Mouse (Mus musculus) E14TG2a.4 (cell line): Measurements from ENCODE around the gene Tor1b.

Experiments
- H3K27me3 ChIP-seq: 2 replicates; pipeline ENCODE4 v1.6.1; 2014; ENCODE audit warnings: low read length, control low read depth; ENCODE audit not compliant: insufficient read depth
- H3K36me3 ChIP-seq: 2 replicates; pipeline ENCODE4 v1.6.1; 2014; ENCODE audit warnings: low read length, control low read depth; ENCODE audit not compliant: insufficient read depth
- H3K4me1 ChIP-seq: replicated peaks from 2 replicates; pipeline ENCODE4 v1.6.1; 2014; ENCODE audit warnings: low read depth, low read length, control low read depth
- H3K4me3 ChIP-seq: replicated peaks from 2 replicates; pipeline ENCODE4 v1.5.1; 2014; ENCODE audit warnings: mild to moderate bottlenecking, low read length
- H3K9me3 ChIP-seq: 2 replicates; pipeline ENCODE4 v1.6.1; 2014; ENCODE audit warnings: low read length, control low read depth
- CTCF ChIP-seq: conservative IDR thresholded peaks from 2 replicates; pipeline ENCODE4 v1.5.1; 2014; ENCODE audit warnings: low read length
- NANOG ChIP-seq: IDR thresholded peaks from 2 replicates; pipeline ENCODE4 v1.6.1; 2014; ENCODE audit warnings: borderline replicate concordance, low read length, mixed read lengths
- POU5F1 ChIP-seq: IDR thresholded peaks from 2 replicates; pipeline ENCODE4 v1.6.1; 2014; ENCODE audit warnings: low read length, borderline replicate concordance

Tor1b gene

DNA sequence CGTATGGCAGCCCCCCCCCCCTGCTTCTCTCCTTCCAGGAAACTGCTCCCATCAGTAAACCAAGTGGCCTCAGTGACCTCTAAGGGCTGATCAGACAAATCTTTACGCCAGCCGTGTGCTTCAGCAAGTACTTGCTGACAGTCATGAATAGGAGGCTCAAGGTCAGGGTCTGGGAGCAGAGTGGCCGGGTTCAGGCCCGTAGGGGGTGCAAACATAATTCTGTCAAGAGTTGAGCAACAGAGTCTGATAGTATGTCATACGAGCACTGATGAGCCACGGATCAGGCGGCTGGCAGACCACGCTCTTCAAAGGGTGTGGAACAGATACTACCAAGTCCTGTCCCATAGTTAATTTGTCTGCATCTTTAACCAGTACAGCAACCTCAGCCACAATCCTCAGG, 37.5 kb downstream of the Tor1b start:
- Histone ChIP-seq H3K27me3 (no peaks in the 10 kb centered on the region), H3K36me3 (peaks cover 7% of the 10 kb centered on the region; the same call in 1 of the 2 replicates), H3K9me3 (0 out of 2 replicates have a peak, but pooled peaks cover 5% of the 10 kb centered on the region), H3K4me3 (no peak overlapping the region), H3K4me1 (peaks cover 39% of the 10 kb centered on the region)
- TF ChIP-seq NANOG (no peak), CTCF (no peak), POU5F1 (no peak)

DNA sequence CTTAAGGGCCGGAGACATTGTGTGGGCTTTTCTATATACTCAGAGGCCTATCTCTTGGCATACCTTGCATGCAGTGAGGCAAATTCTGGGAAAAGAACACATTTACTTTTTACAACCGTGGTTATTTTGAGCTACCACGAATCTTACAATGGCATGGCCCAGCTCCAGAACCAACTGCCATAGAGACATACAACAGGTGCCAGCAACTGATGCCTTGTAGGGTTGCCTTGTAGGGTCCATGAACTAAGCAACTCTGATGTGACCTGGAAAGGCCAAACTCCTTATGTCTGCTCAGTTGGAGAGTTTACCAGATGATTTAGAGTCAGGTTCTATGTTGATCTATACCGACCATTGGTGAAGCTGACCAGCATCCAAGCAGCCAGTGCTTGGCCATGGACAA, 42.1 kb downstream of the Tor1b start:
- no peak for TF ChIP-seq POU5F1
- no peak for TF ChIP-seq CTCF
- TF ChIP-seq NANOG = no peak
- Histone ChIP-seq H3K27me3 (peaks cover 9% of the 10 kb centered on the region), H3K36me3 (peaks cover 2% of the 10 kb centered on the region), H3K9me3 (0 out of 2 replicates have a peak, but pooled peaks cover 5% of the 10 kb centered on the region), H3K4me3 (no peak overlapping the region), H3K4me1 (peaks cover 42% of the 10 kb centered on the region)

DNA sequence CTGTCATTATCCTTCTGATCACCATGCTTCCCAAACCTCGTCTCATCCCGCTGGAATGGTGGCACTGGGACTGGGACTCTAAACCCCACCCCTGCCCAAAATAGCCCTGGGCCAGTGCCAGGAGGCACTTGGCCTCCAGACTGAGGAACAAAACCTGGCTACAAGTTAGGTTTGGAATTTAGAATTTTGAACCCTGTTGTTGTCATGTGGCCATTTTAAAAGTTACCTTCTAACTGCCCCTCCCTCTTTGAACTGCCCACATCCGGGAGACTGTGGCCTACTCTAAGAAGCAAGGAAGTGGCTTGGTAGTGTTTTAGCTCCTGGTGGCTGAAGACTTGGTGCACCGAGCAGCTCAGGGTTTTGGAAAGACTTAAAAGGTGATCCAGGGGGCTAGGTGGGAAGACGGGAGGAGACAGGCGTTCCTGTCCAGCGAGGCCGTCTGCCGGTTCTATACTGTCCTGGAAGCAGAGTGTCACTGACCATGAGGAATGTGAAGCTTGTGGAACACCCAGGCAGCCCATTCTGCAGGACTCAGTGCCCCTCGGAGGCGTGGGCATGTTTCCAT, 42.8 kb downstream of the Tor1b start:
- Histone ChIP-seq H3K9me3 (0 out of 2 replicates have a peak, but pooled peaks cover 5% of the 10 kb centered on the region), H3K27me3 (peaks cover 9% of the 10 kb centered on the region), H3K4me1 (peaks cover 35% of the 10 kb centered on the region), H3K36me3 (peaks cover 8% of the 10 kb centered on the region), H3K4me3 (no peak overlapping the region)
- TF ChIP-seq CTCF = no peak
- no peak for TF ChIP-seq POU5F1
- no peak for TF ChIP-seq NANOG

DNA sequence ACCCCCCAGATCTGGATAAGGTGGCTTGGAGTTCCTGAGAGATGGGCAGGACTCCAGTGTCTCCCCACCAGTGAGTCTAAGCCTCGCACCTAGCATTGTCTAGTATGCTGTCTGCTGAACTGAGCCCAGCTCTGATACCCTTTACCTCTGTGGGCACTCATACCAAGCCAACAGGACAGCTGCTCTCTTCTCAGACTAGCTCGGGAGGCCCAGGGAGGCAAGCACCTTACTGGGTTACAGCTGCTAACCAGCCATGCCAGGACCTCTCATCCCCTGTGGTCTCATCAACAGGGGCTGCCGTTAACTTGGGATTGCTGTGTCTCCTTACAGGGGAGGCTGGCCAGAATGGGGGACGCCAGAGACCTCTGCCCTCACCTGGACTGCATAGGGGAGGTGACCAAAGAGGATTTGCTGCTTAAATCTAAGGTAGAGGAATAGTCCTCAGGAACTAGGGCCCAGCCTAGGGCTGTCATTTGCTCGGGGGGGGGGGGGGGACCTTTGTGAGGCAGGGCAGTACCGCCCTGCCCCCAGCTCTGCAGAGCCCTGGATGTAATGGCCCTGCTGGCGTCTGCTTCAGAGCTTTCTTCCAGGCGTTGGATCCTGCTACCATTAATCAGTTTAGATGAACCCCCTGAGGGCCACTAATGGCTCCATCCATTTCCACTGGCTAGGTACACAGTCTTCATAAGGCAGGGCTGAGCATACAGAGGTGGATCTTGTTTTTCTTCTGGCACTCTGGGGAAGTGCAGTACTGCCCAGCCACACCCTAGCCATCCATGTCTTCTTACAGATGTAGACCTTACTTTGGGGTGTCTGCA, 45.9 kb downstream of the Tor1b start:
- peaks cover 8% of the 10 kb centered on the region for H3K36me3 ChIP-seq
- H3K4me3 ChIP-seq = no peak overlapping the region
- peaks cover 9% of the 10 kb centered on the region for H3K27me3 ChIP-seq
- peaks cover 27% of the 10 kb centered on the region for H3K4me1 ChIP-seq
- H3K9me3 ChIP-seq = no peaks in the 10 kb centered on the region
- TF ChIP-seq CTCF (no peak), NANOG (no peak), POU5F1 (no peak)

DNA sequence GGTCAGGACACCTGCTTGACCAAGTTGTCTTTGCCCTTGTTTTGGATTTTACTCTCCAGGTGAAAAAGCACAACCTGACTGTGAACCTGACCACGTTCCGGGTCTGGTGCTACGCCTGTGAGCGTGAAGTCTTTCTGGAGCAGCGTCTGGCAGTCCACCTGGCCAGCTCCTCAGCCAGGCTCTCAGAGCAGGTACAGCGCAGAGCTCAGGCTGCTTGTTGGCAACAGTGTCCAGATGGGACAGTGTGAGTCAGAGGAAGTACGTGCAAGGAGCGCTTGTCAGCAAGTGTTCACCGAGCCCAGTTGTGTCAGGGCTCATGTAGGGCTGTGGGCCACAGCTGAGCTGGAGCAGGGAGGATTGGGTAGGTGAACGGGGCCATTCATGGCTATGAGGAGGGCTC, 50.1 kb downstream of the Tor1b start:
- H3K27me3 ChIP-seq = peaks cover 7% of the 10 kb centered on the region
- H3K4me3 ChIP-seq = no peak overlapping the region
- no peak for TF ChIP-seq NANOG
- no peak for TF ChIP-seq CTCF
- TF ChIP-seq POU5F1 = no peak
- peaks cover 23% of the 10 kb centered on the region for H3K4me1 ChIP-seq
- H3K36me3 ChIP-seq = peaks cover 31% of the 10 kb centered on the region
- H3K9me3 ChIP-seq = no peaks in the 10 kb centered on the region

DNA sequence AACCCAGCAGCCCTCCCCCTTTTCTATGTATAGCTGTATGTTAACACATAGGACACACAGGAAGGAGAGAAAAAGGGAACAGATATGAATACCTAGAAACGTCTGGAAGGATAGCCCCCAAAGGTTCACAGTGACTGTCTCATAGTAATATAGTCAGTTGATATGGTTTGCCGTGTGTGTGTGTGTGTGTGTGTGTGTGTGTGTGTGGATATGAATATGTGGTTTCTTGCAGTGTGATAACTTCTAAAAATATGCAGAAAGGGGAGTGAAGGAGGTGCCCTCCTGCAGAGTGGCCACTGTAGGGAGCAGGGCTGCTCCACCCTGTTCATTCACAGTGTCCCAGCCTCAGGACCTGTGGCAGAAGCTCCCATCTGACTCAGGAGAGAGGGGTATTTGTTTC, 52.7 kb downstream of the Tor1b start:
- Histone ChIP-seq H3K36me3 (peaks cover 26% of the 10 kb centered on the region), H3K4me3 (no peak overlapping the region), H3K27me3 (no peaks in the 10 kb centered on the region), H3K4me1 (peaks cover 26% of the 10 kb centered on the region), H3K9me3 (no peaks in the 10 kb centered on the region)
- TF ChIP-seq NANOG (no peak), CTCF (no peak)

DNA sequence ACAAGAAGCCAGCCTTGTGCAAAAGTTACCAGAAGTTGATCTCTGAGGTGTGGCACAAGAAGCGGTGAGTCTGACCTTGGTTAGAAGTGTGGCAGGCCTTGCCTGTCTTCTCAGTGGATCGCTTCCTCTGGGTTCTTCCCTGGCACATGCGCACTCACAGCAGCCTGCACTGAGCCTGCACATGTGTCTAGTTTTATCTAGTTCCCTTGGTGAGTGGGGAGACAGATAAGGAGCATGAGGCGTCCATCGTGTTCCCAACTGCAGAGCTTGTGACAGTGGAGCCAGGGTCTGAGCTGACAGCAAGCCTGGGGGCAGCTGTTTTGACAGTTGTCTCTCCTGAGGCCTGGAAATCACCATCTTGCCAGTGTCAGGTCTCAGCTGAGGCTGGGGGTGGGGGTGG, 53.7 kb downstream of the Tor1b start:
- no peaks in the 10 kb centered on the region for H3K27me3 ChIP-seq
- no peaks in the 10 kb centered on the region for H3K9me3 ChIP-seq
- TF ChIP-seq CTCF = no peak
- no peak for TF ChIP-seq POU5F1
- no peak for TF ChIP-seq NANOG
- peaks cover 29% of the 10 kb centered on the region for H3K4me1 ChIP-seq
- H3K36me3 ChIP-seq = peaks cover 33% of the 10 kb centered on the region
- no peak overlapping the region for H3K4me3 ChIP-seq

DNA sequence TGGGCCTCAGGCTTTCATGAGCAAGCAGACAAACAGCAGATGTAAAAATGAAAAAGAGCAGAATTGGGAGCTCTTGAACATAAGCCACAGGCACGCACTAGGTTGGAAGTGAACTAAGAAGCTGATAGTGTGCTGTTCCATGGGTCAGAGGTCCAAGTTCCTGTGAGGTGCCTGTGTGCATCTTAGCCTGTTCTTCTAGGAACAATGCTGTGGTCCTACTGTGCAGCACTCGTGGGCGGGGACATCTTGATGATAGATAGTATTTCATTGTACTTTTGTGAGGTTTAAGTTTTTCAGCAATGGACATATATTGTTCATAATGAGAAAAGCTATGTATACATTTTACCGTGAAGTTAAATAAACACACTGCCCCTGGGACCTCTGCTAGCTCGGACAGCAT, 54.4 kb downstream of the Tor1b start:
- H3K9me3 ChIP-seq = no peaks in the 10 kb centered on the region
- H3K4me1 ChIP-seq = peaks cover 29% of the 10 kb centered on the region
- H3K4me3 ChIP-seq = no peak overlapping the region
- H3K36me3 ChIP-seq = peaks cover 36% of the 10 kb centered on the region
- TF ChIP-seq NANOG (no peak), CTCF (no peak), POU5F1 (no peak)
- no peaks in the 10 kb centered on the region for H3K27me3 ChIP-seq
